Mouse (Mus musculus) heart, adult 2 months (tissue): ENCODE results near the gene Itsn1.
A peak's percentile ranks its signal among the peaks of the same experiment; 100 is the strongest.

Experiments
- CTCF ChIP-seq: fragments of 200-600 bp; IDR thresholded peaks from 2 replicates; pipeline ENCODE4 v1.8.1; 2022; ENCODE audit warnings: antibody characterized with exemption, mild to moderate bottlenecking, moderate library complexity
- POLR2A ChIP-seq: fragments of 200-500 bp; IDR thresholded peaks from 2 replicates; pipeline ENCODE4 v1.6.1; 2011; ENCODE audit warnings: mild to moderate bottlenecking, low read depth, low read length, control low read depth; ENCODE audit not compliant: insufficient read depth

- TF ChIP-seq POLR2A (peak; percentile 82), CTCF (no peak)
These were observed 40.3 kb upstream of the Itsn1 start, which contains the start of gene Donson for GRCm38 (mm10) chr16:91688619-91689334.
